Mouse (Mus musculus): Measurements from ENCODE around the gene Ildr2. TPM values are rescaled to one million over a fixed set of nuclear protein-coding genes. Genes with fewer than 3 reads are reported as not detected.

The Ildr2 gene
- total and polyA plus RNA-seq, 3 experiments, result 0.11 TPM; not detected in 2

GRCm38 (mm10) chr1:166259526-166259925 lies 5.6 kb downstream of the Ildr2 start:
- ATAC-seq (ENCODE audit: extremely low read depth, insufficient number of reproducible peaks, low FRiP score, poor library complexity, severe bottlenecking), result no peak
- Histone ChIP-seq H3K9me3 (replicated peaks) (no peaks in the 10 kb centered on the region), H3K4me1 (ENCODE audit: insufficient read depth, low read depth, low read length) (no peaks in the 10 kb centered on the region)

DNA sequence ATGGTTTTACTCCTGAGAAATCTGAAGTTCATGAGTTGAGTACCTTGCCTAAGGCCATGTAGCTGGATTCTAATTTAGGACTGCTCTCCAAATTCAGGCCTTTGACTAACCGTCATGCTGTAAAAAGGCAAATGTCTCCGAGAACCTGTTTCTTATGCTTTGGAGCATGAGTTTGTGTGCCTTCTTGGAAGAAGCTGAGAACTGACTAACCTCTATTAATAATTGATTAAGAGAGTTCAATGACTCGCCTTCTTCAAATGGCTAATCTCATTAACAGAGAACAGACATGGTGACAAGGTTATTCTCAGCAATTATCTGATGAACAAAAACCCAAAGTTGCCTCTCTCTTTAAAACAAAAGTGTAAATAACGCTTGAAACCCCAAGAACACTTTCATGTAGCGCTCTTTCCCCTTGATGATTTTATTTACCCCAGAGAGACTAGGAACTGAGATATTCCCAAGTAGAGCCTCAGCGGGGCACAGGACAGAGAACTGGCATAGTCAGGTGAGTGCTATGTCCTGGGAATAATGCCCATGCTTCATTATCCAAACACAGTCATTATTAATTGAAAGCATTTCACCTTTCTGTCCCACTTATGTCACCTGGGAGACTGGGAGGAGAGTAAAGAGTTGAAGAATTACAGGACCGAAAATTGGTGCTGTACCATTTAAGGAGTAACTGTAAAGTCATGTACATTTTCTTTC lies 12.2 kb downstream of the Ildr2 start:
- DNase-seq (ENCODE audit: low spot score) (no peak), ATAC-seq (ENCODE audit: extremely low read depth, insufficient number of reproducible peaks, low FRiP score, poor library complexity, severe bottlenecking) (no peak)
- Histone ChIP-seq H3K4me3 (ENCODE audit: low read depth, low read length) (no peak overlapping the region), H3K27me3 (ENCODE audit: insufficient read depth, low read length) (no peaks in the 10 kb centered on the region), H3K9me3 (replicated peaks) (no peaks in the 10 kb centered on the region), H3K4me1 (ENCODE audit: insufficient read depth, low read depth, low read length) (no peaks in the 10 kb centered on the region), H3K36me3 (replicated peaks) (no peaks in the 10 kb centered on the region)
- TF ChIP-seq POLR2AphosphoS5 (IDR thresholded peaks at IDR 0.05; ENCODE audit: insufficient replicate concordance, low read depth, low read length), result no peak
- no peak for TF ChIP-seq GATA1 (IDR thresholded peaks at IDR 0.05; ENCODE audit: borderline replicate concordance, low read length)
- TF ChIP-seq TAL1 (conservative IDR thresholded peaks at IDR 0.05; ENCODE audit: low read depth, low read length), result no peak
- TF ChIP-seq CTCF (IDR thresholded peaks at IDR 0.05; ENCODE audit: low read depth, low read length), result no peak
- TF ChIP-seq GATA2 (IDR thresholded peaks at IDR 0.05; ENCODE audit: borderline replicate concordance, low read depth, low read length), result no peak

More at GRCm38 (mm10) chr1:166259526-166259925, 5.6 kb downstream of the Ildr2 start:
- TF ChIP-seq CTCF (IDR thresholded peaks at IDR 0.05; ENCODE audit: low read depth, low read length) (no peak), TAL1 (conservative IDR thresholded peaks at IDR 0.05; ENCODE audit: low read depth, low read length) (no peak), POLR2AphosphoS5 (IDR thresholded peaks at IDR 0.05; ENCODE audit: insufficient replicate concordance, low read depth, low read length) (no peak)
- DNase-seq (ENCODE audit: low spot score), result no peak
- Histone ChIP-seq H3K36me3 (replicated peaks) (no peaks in the 10 kb centered on the region), H3K4me3 (ENCODE audit: low read depth, low read length) (no peak overlapping the region), H3K27me3 (ENCODE audit: insufficient read depth, low read length) (no peaks in the 10 kb centered on the region)

- no peak for DNase-seq (ENCODE audit: low spot score)
These were observed 13.0 kb downstream of the Ildr2 start for GRCm38 (mm10) chr1:166266918-166267317.

GRCm38 (mm10) chr1:166268218-166268617 lies 14.3 kb downstream of the Ildr2 start:
- ATAC-seq (ENCODE audit: extremely low read depth, insufficient number of reproducible peaks, low FRiP score, poor library complexity, severe bottlenecking), result no peak
- Histone ChIP-seq H3K4me3 (ENCODE audit: low read depth, low read length) (no peak overlapping the region), H3K36me3 (replicated peaks) (no peaks in the 10 kb centered on the region), H3K4me1 (ENCODE audit: insufficient read depth, low read depth, low read length) (no peaks in the 10 kb centered on the region), H3K9me3 (replicated peaks) (no peaks in the 10 kb centered on the region), H3K27me3 (ENCODE audit: insufficient read depth, low read length) (no peaks in the 10 kb centered on the region)
- DNase-seq (ENCODE audit: low spot score), result no peak
- TF ChIP-seq GATA2 (IDR thresholded peaks at IDR 0.05; ENCODE audit: borderline replicate concordance, low read depth, low read length) (no peak), TAL1 (conservative IDR thresholded peaks at IDR 0.05; ENCODE audit: low read depth, low read length) (no peak), CTCF (IDR thresholded peaks at IDR 0.05; ENCODE audit: low read depth, low read length) (no peak), GATA1 (IDR thresholded peaks at IDR 0.05; ENCODE audit: borderline replicate concordance, low read length) (no peak), POLR2AphosphoS5 (IDR thresholded peaks at IDR 0.05; ENCODE audit: insufficient replicate concordance, low read depth, low read length) (no peak)

More at GRCm38 (mm10) chr1:166266918-166267317, 13.0 kb downstream of the Ildr2 start:
- no peak for ATAC-seq (ENCODE audit: extremely low read depth, insufficient number of reproducible peaks, low FRiP score, poor library complexity, severe bottlenecking)
- no peaks in the 10 kb centered on the region for H3K36me3 ChIP-seq (replicated peaks)
- no peaks in the 10 kb centered on the region for H3K27me3 ChIP-seq (ENCODE audit: insufficient read depth, low read length)
- H3K4me1 ChIP-seq (ENCODE audit: insufficient read depth, low read depth, low read length), result no peaks in the 10 kb centered on the region
- no peaks in the 10 kb centered on the region for H3K9me3 ChIP-seq (replicated peaks)
- no peak overlapping the region for H3K4me3 ChIP-seq (ENCODE audit: low read depth, low read length)
- TF ChIP-seq TAL1 (conservative IDR thresholded peaks at IDR 0.05; ENCODE audit: low read depth, low read length), result no peak
- no peak for TF ChIP-seq POLR2AphosphoS5 (IDR thresholded peaks at IDR 0.05; ENCODE audit: insufficient replicate concordance, low read depth, low read length)
- no peak for TF ChIP-seq GATA2 (IDR thresholded peaks at IDR 0.05; ENCODE audit: borderline replicate concordance, low read depth, low read length)
- TF ChIP-seq GATA1 (IDR thresholded peaks at IDR 0.05; ENCODE audit: borderline replicate concordance, low read length), result no peak
- no peak for TF ChIP-seq CTCF (IDR thresholded peaks at IDR 0.05; ENCODE audit: low read depth, low read length)

- ATAC-seq (ENCODE audit: extremely low read depth, insufficient number of reproducible peaks, low FRiP score, poor library complexity, severe bottlenecking) (no peak), DNase-seq (ENCODE audit: low spot score) (no peak)
- no peak for TF ChIP-seq CTCF (IDR thresholded peaks at IDR 0.05; ENCODE audit: low read depth, low read length)
- no peak for TF ChIP-seq POLR2AphosphoS5 (IDR thresholded peaks at IDR 0.05; ENCODE audit: insufficient replicate concordance, low read depth, low read length)
- TF ChIP-seq GATA1 (IDR thresholded peaks at IDR 0.05; ENCODE audit: borderline replicate concordance, low read length), result no peak
- no peak for TF ChIP-seq GATA2 (IDR thresholded peaks at IDR 0.05; ENCODE audit: borderline replicate concordance, low read depth, low read length)
- TF ChIP-seq TAL1 (conservative IDR thresholded peaks at IDR 0.05; ENCODE audit: low read depth, low read length), result no peak
- no peaks in the 10 kb centered on the region for H3K9me3 ChIP-seq (replicated peaks)
- H3K36me3 ChIP-seq (replicated peaks), result no peaks in the 10 kb centered on the region
- H3K27me3 ChIP-seq (ENCODE audit: insufficient read depth, low read length), result peaks cover 4% of the 10 kb centered on the region; the same call in 1 of the 2 replicates
- no peaks in the 10 kb centered on the region for H3K4me1 ChIP-seq (ENCODE audit: insufficient read depth, low read depth, low read length)
- no peak overlapping the region for H3K4me3 ChIP-seq (ENCODE audit: low read depth, low read length)
These were observed 24.8 kb downstream of the Ildr2 start for GRCm38 (mm10) chr1:166278786-166279185.

DNA sequence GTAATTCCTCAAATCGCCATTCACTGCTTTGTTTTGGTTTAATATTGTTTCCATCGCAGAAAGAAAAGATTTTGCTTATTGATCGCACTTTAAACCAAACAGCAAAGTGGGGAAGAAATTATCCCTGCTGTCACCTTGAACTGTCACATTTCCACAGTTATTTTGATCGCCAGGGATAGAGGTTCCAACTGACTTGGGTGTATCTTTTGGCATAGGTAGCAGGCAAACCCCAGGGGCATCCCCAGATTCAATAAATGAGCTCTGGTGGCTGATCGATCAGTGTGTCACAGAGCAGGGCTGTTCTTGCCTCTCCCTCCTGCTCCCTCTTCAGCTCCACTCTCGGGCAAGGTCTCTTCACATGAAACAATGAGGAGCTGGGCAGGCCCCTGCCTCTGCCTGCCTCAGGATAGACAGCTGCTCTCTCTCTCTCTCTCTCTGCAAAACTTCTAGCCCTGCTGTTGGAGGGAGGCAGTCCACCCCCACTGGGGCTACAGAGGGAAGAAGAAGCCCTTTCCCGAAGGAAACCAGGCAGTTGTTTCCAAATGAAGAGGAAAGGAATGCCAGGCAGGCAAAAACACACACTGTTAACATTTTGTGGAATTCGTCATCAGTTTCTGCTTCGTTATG lies 25.8 kb downstream of the Ildr2 start:
- Histone ChIP-seq H3K9me3 (replicated peaks) (no peaks in the 10 kb centered on the region), H3K27me3 (ENCODE audit: insufficient read depth, low read length) (peaks cover 4% of the 10 kb centered on the region; the same call in 1 of the 2 replicates), H3K4me1 (ENCODE audit: insufficient read depth, low read depth, low read length) (no peaks in the 10 kb centered on the region), H3K36me3 (replicated peaks) (no peaks in the 10 kb centered on the region), H3K4me3 (ENCODE audit: low read depth, low read length) (no peak overlapping the region)
- TF ChIP-seq POLR2AphosphoS5 (IDR thresholded peaks at IDR 0.05; ENCODE audit: insufficient replicate concordance, low read depth, low read length) (no peak), TAL1 (conservative IDR thresholded peaks at IDR 0.05; ENCODE audit: low read depth, low read length) (no peak), GATA2 (IDR thresholded peaks at IDR 0.05; ENCODE audit: borderline replicate concordance, low read depth, low read length) (no peak), GATA1 (IDR thresholded peaks at IDR 0.05; ENCODE audit: borderline replicate concordance, low read length) (no peak), CTCF (IDR thresholded peaks at IDR 0.05; ENCODE audit: low read depth, low read length) (no peak)
- DNase-seq (ENCODE audit: low spot score) (no peak), ATAC-seq (ENCODE audit: extremely low read depth, insufficient number of reproducible peaks, low FRiP score, poor library complexity, severe bottlenecking) (no peak)
